11 mouse cellular contexts compared by ENCODE assay signal in the genomic region with DNA sequence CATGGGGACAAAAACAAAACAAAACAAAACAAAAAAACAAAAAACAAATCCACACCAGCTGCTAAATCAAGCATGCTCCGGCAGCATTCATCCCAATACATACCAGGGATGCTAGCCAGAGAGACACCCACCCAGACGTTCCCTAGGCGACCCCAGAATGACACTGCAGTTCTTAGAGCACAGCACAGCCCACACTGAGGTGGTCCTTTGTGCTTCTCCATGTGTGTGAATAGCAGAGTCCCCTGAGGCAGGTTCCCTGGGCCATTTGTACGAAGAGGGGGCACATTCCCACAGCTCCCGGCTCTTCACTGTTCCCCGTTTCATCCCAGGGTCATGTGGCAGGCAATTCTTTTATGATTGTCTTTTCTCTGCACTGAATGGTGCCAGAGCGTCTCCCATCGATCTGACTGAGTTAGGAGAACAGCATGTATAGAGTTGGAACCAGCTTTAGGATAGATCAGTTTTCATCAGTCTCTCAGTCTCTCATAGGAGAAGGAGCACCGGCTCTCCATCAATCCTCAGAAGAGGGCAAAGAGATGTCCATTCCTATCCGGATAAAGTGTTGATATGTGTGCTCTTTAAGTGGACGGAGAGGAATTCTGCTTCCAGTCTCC.
DNase-seq lines count a peak whose midpoint lies in the region; ATAC-seq lines count a peak whose summit lies in the region.
"Had no signal": no experiment of that assay in that cellular context is flagged by ENCODE, and none has a peak within 500 bp of the region (broad histone marks: within the 10 kb centered on the region; RNA-seq: fewer than 3 reads in every experiment).

No protein-coding gene starts in this region.

- no peak overlapping the region for H3K9ac ChIP-seq in hindbrain, embryonic 16.5 days (ENCODE audit: low read depth, low read length)
- no peak overlapping the region for H3K9ac ChIP-seq in forebrain, embryonic 12.5 days
- H3K9ac ChIP-seq in neural tube, embryonic 13.5 days = no peak overlapping the region
- H3K9ac ChIP-seq: lung, embryonic 14.5 days had no signal

- peak overlapping the region; percentile 90 for H3K27ac ChIP-seq in hindbrain, embryonic 10.5 days
- H3K27ac ChIP-seq in hindbrain, embryonic 16.5 days (ENCODE audit: low read depth, low read length) = no peak overlapping the region; the same call in 1 of the 2 replicates
- peak overlapping the region; percentile 94 for H3K27ac ChIP-seq in forebrain, embryonic 12.5 days
- peak overlapping the region; percentile 90 for H3K27ac ChIP-seq in neural tube, embryonic 13.5 days (replicated peaks)

- no peak for ATAC-seq in hindbrain, embryonic 16.5 days
- ATAC-seq in forebrain, embryonic 12.5 days (ENCODE audit: low FRiP score) = peak; percentile 71
- ATAC-seq in neural tube, embryonic 13.5 days (ENCODE audit: low read depth) = peak; percentile 74

- DNase-seq in hindbrain, embryonic 10.5 days (ENCODE audit: low spot score) = peak; percentile 75
- peak; percentile 64 for DNase-seq in mesoderm, embryonic 11.5 days (ENCODE audit: low read depth, low spot score)
- no peak for DNase-seq in spleen, adult 18-20 months
- DNase-seq in urinary bladder, postnatal 25 days (ENCODE audit: low spot score) = no peak
- no peak for DNase-seq in urinary bladder, adult 2 months (ENCODE audit: low spot score)
- DNase-seq: kidney, adult 8-10 months; layer of hippocampus, postnatal 36 days; lung, embryonic 14.5 days had no signal

- no peak overlapping the region for H3K4me2 ChIP-seq in hindbrain, embryonic 16.5 days (ENCODE audit: low read length)
- H3K4me2 ChIP-seq in forebrain, embryonic 12.5 days = no peak overlapping the region
- H3K4me2 ChIP-seq in neural tube, embryonic 13.5 days = no peak overlapping the region
- H3K4me2 ChIP-seq: lung, embryonic 14.5 days had no signal

- 27% methylated on average over 11 of the region's 11 CpGs for WGBS in hindbrain, embryonic 10.5 days
- WGBS in hindbrain, embryonic 16.5 days = 17% methylated on average over 11 of the region's 11 CpGs
- WGBS in forebrain, embryonic 12.5 days = 19% methylated on average over 11 of the region's 11 CpGs
- WGBS in neural tube, embryonic 13.5 days = 11% methylated on average over 11 of the region's 11 CpGs

- H3K9me3 ChIP-seq in hindbrain, embryonic 10.5 days = peaks cover 3% of the 10 kb centered on the region; the same call in 1 of the 2 replicates
- no peaks in the 10 kb centered on the region for H3K9me3 ChIP-seq in hindbrain, embryonic 16.5 days (ENCODE audit: control insufficient read depth, low read length)
- H3K9me3 ChIP-seq in forebrain, embryonic 12.5 days = peaks cover 2% of the 10 kb centered on the region; the same call in 1 of the 2 replicates
- H3K9me3 ChIP-seq in neural tube, embryonic 13.5 days = no peaks in the 10 kb centered on the region

- H3K4me1 ChIP-seq in hindbrain, embryonic 10.5 days (replicated peaks) = peaks cover 41% of the 10 kb centered on the region
- H3K4me1 ChIP-seq in hindbrain, embryonic 16.5 days (ENCODE audit: control insufficient read depth, insufficient read depth, low read depth, low read length) = peaks cover 12% of the 10 kb centered on the region
- H3K4me1 ChIP-seq in forebrain, embryonic 12.5 days = peaks cover 35% of the 10 kb centered on the region
- peaks cover 41% of the 10 kb centered on the region for H3K4me1 ChIP-seq in neural tube, embryonic 13.5 days (replicated peaks)

- H3K36me3 ChIP-seq in hindbrain, embryonic 10.5 days = no peaks in the 10 kb centered on the region
- H3K36me3 ChIP-seq in hindbrain, embryonic 16.5 days (ENCODE audit: control insufficient read depth, insufficient read depth, low read length) = no peaks in the 10 kb centered on the region
- no peaks in the 10 kb centered on the region for H3K36me3 ChIP-seq in forebrain, embryonic 12.5 days (replicated peaks)
- H3K36me3 ChIP-seq in neural tube, embryonic 13.5 days = no peaks in the 10 kb centered on the region

- H3K4me3 ChIP-seq in hindbrain, embryonic 10.5 days = no peak overlapping the region
- no peak overlapping the region for H3K4me3 ChIP-seq in hindbrain, embryonic 16.5 days (ENCODE audit: low read length)
- H3K4me3 ChIP-seq in forebrain, embryonic 12.5 days (replicated peaks) = no peak overlapping the region
- no peak overlapping the region for H3K4me3 ChIP-seq in neural tube, embryonic 13.5 days

- no peaks in the 10 kb centered on the region for H3K27me3 ChIP-seq in hindbrain, embryonic 10.5 days (ENCODE audit: insufficient read depth, poor library complexity, severe bottlenecking)
- H3K27me3 ChIP-seq in hindbrain, embryonic 16.5 days (replicated peaks; ENCODE audit: control insufficient read depth, insufficient read depth, low read length) = no peaks in the 10 kb centered on the region
- H3K27me3 ChIP-seq in forebrain, embryonic 12.5 days = no peaks in the 10 kb centered on the region
- H3K27me3 ChIP-seq in neural tube, embryonic 13.5 days = no peaks in the 10 kb centered on the region

Comparison
In these comparisons a context has a peak if more than half of its experiments do, and no peak if none do; other contexts are left out.
1. DNase-seq: peak in hindbrain, embryonic 10.5 days (single experiment) and mesoderm, embryonic 11.5 days (single experiment); none in spleen, adult 18-20 months (0 of 2), urinary bladder, postnatal 25 days (single experiment) and urinary bladder, adult 2 months (single experiment).